Mouse (Mus musculus): Measurements from ENCODE around the gene Lsg1.

Lsg1 gene

GRCm38 (mm10) chr16:30521147-30521546 is 66.2 kb downstream of the Lsg1 start:
- in situ Hi-C loops (cut with MboI), result no loop called here

- in situ Hi-C loops (cut with MboI), result no loop called here
Observed at GRCm38 (mm10) chr16:30520361-30520823, 67.0 kb downstream of the Lsg1 start.

- in situ Hi-C loops (cut with MboI), result no loop called here
Observed at GRCm38 (mm10) chr16:30518635-30519034, 68.8 kb downstream of the Lsg1 start.

GRCm38 (mm10) chr16:30517666-30518283 is 69.6 kb downstream of the Lsg1 start:
- in situ Hi-C loops (cut with MboI), result no loop called here

- in situ Hi-C loops (cut with MboI), result no loop called here
Observed at GRCm38 (mm10) chr16:30516993-30517392, 70.4 kb downstream of the Lsg1 start.

- in situ Hi-C loops (cut with MboI), result no loop called here
Observed at GRCm38 (mm10) chr16:30515418-30515817, 72.0 kb downstream of the Lsg1 start.

- in situ Hi-C loops (cut with MboI), result loop anchor here (5.0 kb wide), 1 partner anchor 136 kb away; no protein-coding TSS in a partner anchor
Observed at GRCm38 (mm10) chr16:30513050-30514024, 74.1 kb downstream of the Lsg1 start.

- in situ Hi-C loops (cut with MboI), result loop anchor here (5.0 kb wide), 1 partner anchor 135 kb away; no protein-coding TSS in a partner anchor
Observed at GRCm38 (mm10) chr16:30512375-30513049, 74.9 kb downstream of the Lsg1 start.

GRCm38 (mm10) chr16:30511563-30512340 is 75.6 kb downstream of the Lsg1 start:
- in situ Hi-C loops (cut with MboI), result loop anchor here (5.0 kb wide), 1 partner anchor 134 kb away; no protein-coding TSS in a partner anchor

GRCm38 (mm10) chr16:30510504-30511451 is 76.6 kb downstream of the Lsg1 start:
- in situ Hi-C loops (cut with MboI), result loop anchor here (5.0 kb wide), 1 partner anchor 133 kb away; no protein-coding TSS in a partner anchor

Data from mature B cell (primary cell).